Mouse (Mus musculus) ES-E14 (cell line): ENCODE results near the gene Cdkl4.

Source experiments
- CHD2 ChIP-seq: IDR thresholded peaks from 2 replicates; pipeline ENCODE4 v1.6.1; 2014; ENCODE audit warnings: mild to moderate bottlenecking, low read depth, low read length, inconsistent platforms
- HCFC1 ChIP-seq: IDR thresholded peaks from 2 replicates; pipeline ENCODE4 v1.6.1; 2012; ENCODE audit warnings: low read length, inconsistent platforms, borderline replicate concordance; ENCODE audit not compliant: insufficient read depth
- MAFK ChIP-seq: IDR thresholded peaks from 2 replicates; pipeline ENCODE4 v1.6.1; 2014; ENCODE audit warnings: mild to moderate bottlenecking, low read depth, low read length, inconsistent platforms; ENCODE audit not compliant: insufficient read depth
- ZC3H11A ChIP-seq: IDR thresholded peaks from 2 replicates; pipeline ENCODE4 v1.6.1; 2012; ENCODE audit warnings: low read depth, mild to moderate bottlenecking, inconsistent platforms, low read length, borderline replicate concordance
- ZNF384 ChIP-seq: IDR thresholded peaks from 2 replicates; pipeline ENCODE4 v1.6.1; 2012; ENCODE audit warnings: low read depth, low read length, inconsistent platforms

- TF ChIP-seq MAFK, result no peak
- no peak for TF ChIP-seq ZC3H11A
- no peak for TF ChIP-seq CHD2
- no peak for TF ChIP-seq ZNF384
- TF ChIP-seq HCFC1, result no peak
These were observed 2.6 kb downstream of the Cdkl4 start for GRCm38 (mm10) chr17:80575008-80575407.
